Mouse (Mus musculus) bone marrow, adult 2 months (tissue): ENCODE results near the gene Med24.

Experiments
- CTCF ChIP-seq: fragments of 200-500 bp; IDR thresholded peaks from 2 replicates; pipeline ENCODE4 v1.5.1; 2011; ENCODE audit warnings: low read length, control low read depth; ENCODE audit not compliant: control insufficient read depth, insufficient read depth
- POLR2A ChIP-seq: fragments of 200-500 bp; IDR thresholded peaks from 2 replicates; pipeline ENCODE4 v1.6.1; 2011; ENCODE audit warnings: low read depth, mild to moderate bottlenecking, control low read depth, low read length, borderline replicate concordance; ENCODE audit not compliant: control insufficient read depth

DNA sequence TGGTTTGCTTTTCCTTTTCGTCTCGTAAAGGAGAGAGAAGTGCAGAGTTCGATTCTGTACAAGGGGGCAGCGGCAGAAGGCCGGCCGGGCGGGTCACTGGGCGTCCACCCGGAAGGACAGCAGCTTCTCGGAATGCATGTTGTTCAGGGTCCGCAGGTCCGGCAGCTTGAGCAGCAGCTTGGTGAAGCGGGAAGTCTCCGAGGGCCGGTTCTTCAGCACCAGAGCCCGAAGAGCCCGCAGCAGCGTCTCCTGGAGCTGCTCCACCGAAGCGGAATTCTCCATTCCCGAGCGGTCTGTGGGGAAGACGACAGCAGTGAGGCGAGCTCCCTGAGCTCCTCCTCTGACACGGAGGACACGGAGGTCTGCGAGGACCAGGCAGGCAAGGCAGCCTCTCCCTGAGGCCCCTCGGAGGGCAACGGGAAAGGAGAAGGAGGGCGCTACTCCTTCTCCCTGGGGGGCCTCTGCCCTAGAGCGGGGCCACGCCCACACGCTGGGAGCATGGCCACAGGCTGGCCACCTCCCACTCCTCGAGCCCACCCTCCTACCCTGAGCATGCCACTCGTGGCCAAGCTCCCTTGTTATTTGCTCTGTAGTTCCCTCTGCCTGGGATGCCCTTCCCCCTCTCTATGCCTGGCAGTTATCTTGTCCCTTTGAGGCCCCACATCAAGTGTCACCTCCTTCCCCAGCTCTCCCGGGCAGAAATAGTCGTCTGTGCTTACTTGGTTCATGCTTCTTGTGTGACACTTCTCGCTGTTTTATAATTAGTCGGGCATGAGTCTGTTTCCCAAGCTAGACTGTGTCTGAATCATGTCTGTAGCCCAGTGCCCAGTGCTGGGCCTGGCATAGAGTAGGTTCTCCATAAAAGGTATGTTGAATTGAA, 39.1 kb upstream of the Med24 start:
- TF ChIP-seq POLR2A (no peak), CTCF (no peak)
